Mouse (Mus musculus): ENCODE measurements around the gene Col19a1.

Col19a1 gene

GRCm38 (mm10) chr1:24461305-24461887 lies 125.9 kb downstream of the Col19a1 start:
- no peak for DNase-seq (ENCODE audit: low read depth in 2 of 2, low spot score in 2 of 2)

- DNase-seq (ENCODE audit: low read depth in 2 of 2, low spot score in 2 of 2) = no peak
These were observed 129.3 kb downstream of the Col19a1 start for GRCm38 (mm10) chr1:24458015-24458414.

- DNase-seq (ENCODE audit: low read depth in 2 of 2, low spot score in 2 of 2) = no peak
These were observed 134.6 kb downstream of the Col19a1 start for GRCm38 (mm10) chr1:24452572-24453269.

- no peak for DNase-seq (ENCODE audit: low read depth in 2 of 2, low spot score in 2 of 2)
These were observed 135.1 kb downstream of the Col19a1 start for GRCm38 (mm10) chr1:24452159-24452558.

- no peak for DNase-seq (ENCODE audit: low read depth in 2 of 2, low spot score in 2 of 2)
These were observed 149.8 kb downstream of the Col19a1 start for GRCm38 (mm10) chr1:24437425-24437824.

- no peak for DNase-seq (ENCODE audit: low read depth in 2 of 2, low spot score in 2 of 2)
These were observed 159.0 kb downstream of the Col19a1 start for GRCm38 (mm10) chr1:24428306-24428705.

GRCm38 (mm10) chr1:24378125-24378821 lies 209.0 kb downstream of the Col19a1 start:
- no peak for DNase-seq (ENCODE audit: low read depth in 2 of 2, low spot score in 2 of 2)

- no peak for DNase-seq (ENCODE audit: low read depth in 2 of 2, low spot score in 2 of 2)
These were observed 212.4 kb downstream of the Col19a1 start for GRCm38 (mm10) chr1:24374902-24375301.

GRCm38 (mm10) chr1:24373671-24374070 lies 213.6 kb downstream of the Col19a1 start:
- DNase-seq (ENCODE audit: low read depth in 2 of 2, low spot score in 2 of 2) = no peak

- no peak for DNase-seq (ENCODE audit: low read depth in 2 of 2, low spot score in 2 of 2)
These were observed 214.6 kb downstream of the Col19a1 start for GRCm38 (mm10) chr1:24372471-24373258.

GRCm38 (mm10) chr1:24367570-24368517 lies 219.4 kb downstream of the Col19a1 start:
- DNase-seq (ENCODE audit: low read depth in 2 of 2, low spot score in 2 of 2) = no peak

GRCm38 (mm10) chr1:24364775-24365174 lies 222.5 kb downstream of the Col19a1 start:
- no peak for DNase-seq (ENCODE audit: low read depth in 2 of 2, low spot score in 2 of 2)

- DNase-seq (ENCODE audit: low read depth in 2 of 2, low spot score in 2 of 2) = no peak
These were observed 225.2 kb downstream of the Col19a1 start for GRCm38 (mm10) chr1:24361990-24362635.

- DNase-seq (ENCODE audit: low read depth in 2 of 2, low spot score in 2 of 2) = no peak
These were observed 237.6 kb downstream of the Col19a1 start for GRCm38 (mm10) chr1:24349462-24350217.

GRCm38 (mm10) chr1:24347621-24348160 lies 239.6 kb downstream of the Col19a1 start:
- no peak for DNase-seq (ENCODE audit: low read depth in 2 of 2, low spot score in 2 of 2)

- no peak for DNase-seq (ENCODE audit: low read depth in 2 of 2, low spot score in 2 of 2)
These were observed 249.6 kb downstream of the Col19a1 start for GRCm38 (mm10) chr1:24337556-24338275.

- no peak for DNase-seq (ENCODE audit: low read depth in 2 of 2, low spot score in 2 of 2)
These were observed 251.2 kb downstream of the Col19a1 start for GRCm38 (mm10) chr1:24336051-24336450.

GRCm38 (mm10) chr1:24316961-24317589 lies 270.2 kb downstream of the Col19a1 start:
- no peak for DNase-seq (ENCODE audit: low read depth in 2 of 2, low spot score in 2 of 2)
